Mouse (Mus musculus): ENCODE measurements around the gene Sigirr.

The Sigirr gene

DNA sequence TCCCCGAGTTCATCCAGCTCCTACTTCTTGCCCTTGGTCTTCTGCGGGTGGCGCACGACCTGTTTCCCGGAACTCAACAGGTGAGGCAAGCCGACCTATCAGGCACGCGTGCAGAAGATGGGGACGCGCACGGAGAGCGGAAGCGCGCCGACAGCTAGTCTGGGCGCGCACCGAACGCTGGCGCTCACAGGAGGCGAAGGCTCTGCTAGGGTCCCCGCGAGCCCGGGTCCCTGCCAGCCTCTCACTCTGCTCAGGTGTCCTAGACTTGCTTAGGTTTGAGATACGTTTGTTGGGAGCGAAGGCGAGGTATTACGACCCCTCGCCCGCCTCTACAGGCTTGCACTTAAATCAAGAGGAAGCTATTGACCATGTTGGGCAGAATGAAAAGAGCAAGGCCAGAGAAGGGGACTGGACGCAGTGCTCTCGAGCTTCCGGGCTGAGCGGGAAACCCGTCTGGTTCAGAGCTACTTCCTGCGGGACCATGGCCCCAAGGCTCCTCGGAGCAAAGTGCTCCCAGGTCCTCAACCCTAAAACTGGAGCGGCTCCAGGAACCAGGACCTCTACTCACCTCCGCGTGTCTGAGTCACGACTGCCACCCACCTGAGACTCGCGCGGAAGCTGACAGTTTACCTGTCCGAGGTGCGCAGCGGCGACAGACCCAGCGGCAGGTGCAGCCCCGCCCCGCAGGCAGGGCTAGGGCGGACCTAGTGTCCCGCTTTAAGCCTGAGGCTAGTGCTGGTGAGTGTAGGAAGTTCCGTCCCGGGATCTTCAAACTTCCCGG, at the start of gene Sigirr:
Sigirr (minus strand) TSS at position 662 of the 781 bp plus-strand sequence.
- DNase-seq (ENCODE audit: low read depth) = peak; percentile 78

DNA sequence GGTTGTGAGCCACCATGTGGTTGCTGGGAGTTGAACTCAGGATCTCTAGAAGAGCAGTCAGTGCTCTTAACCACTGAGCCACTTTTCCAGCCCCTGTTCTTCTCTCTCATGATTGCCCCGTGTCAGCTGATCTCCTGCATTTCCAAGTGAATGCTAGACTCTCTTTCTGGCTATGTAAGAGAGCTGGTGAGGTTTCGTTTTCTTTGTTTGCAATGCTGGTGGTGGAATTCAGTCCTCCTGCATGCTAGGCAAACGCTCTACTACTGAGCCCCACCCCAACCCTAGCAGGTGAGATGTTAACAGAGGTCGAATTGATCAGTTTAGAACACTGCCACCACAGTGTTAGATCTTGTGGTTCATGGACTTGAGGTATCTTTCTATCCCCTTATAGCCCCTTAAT, 48.3 kb upstream of the Sigirr start:
- DNase-seq (ENCODE audit: low read depth) = no peak

DNA sequence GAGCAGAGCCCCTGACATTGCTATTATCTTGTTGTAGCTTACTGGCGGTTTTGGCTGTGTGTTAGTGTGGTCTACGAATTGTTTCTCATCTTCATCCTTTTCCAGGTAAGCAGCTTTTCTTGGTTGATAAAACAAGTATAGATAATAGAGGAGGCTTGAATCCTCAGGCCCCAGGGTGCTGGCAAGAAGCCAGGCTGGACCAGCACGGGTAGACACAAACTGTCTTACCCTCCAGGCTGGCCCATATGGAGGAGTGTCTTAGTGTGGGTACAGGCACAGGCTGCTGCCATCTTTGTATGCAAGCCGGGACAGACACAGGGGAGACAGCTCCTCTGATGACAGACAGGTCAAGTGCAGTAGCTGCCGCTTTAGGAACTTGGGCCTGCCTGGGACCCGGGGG, 46.7 kb upstream of the Sigirr start:
- no peak for DNase-seq (ENCODE audit: low read depth)

- no peak for DNase-seq (ENCODE audit: low read depth)
These were observed 45.7 kb upstream of the Sigirr start for GRCm38 (mm10) chr7:141146043-141146595.

- no peak for DNase-seq (ENCODE audit: low read depth)
These were observed 45.0 kb upstream of the Sigirr start for GRCm38 (mm10) chr7:141145403-141145802.

- DNase-seq (ENCODE audit: low read depth) = no peak
These were observed 44.3 kb upstream of the Sigirr start for GRCm38 (mm10) chr7:141144650-141145049.

GRCm38 (mm10) chr7:141143861-141144260, 43.5 kb upstream of the Sigirr start:
- DNase-seq (ENCODE audit: low read depth) = no peak

- DNase-seq (ENCODE audit: low read depth) = peak; percentile 66
These were observed 42.7 kb upstream of the Sigirr start for GRCm38 (mm10) chr7:141143112-141143511.

- DNase-seq (ENCODE audit: low read depth) = no peak
These were observed 41.0 kb upstream of the Sigirr start for GRCm38 (mm10) chr7:141141326-141141725.

- peak; percentile 16 for DNase-seq (ENCODE audit: low read depth)
These were observed 31.8 kb upstream of the Sigirr start for GRCm38 (mm10) chr7:141131904-141132755.

GRCm38 (mm10) chr7:141131024-141131820, 30.9 kb upstream of the Sigirr start:
- DNase-seq (ENCODE audit: low read depth) = peak; percentile 89

DNA sequence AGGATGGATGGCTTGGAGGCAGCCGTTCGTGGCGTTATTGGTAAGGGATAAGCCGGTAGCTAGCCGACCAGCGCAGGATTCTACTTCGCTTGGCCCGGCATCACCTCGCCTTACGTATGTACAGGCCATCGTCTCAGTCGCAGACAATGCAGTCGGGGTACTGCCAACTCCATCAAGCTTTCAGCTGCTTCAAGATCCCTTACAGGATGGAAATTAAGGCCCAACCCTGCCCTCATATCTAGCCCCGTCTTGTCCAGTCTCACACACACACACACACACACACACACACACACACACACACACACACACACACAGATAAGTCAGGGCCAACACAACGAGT, 23.1 kb upstream of the Sigirr start:
- DNase-seq (ENCODE audit: low read depth) = no peak

- peak; percentile 95 for DNase-seq (ENCODE audit: low read depth)
These were observed 22.5 kb upstream of the Sigirr start for GRCm38 (mm10) chr7:141122689-141123516.

DNA sequence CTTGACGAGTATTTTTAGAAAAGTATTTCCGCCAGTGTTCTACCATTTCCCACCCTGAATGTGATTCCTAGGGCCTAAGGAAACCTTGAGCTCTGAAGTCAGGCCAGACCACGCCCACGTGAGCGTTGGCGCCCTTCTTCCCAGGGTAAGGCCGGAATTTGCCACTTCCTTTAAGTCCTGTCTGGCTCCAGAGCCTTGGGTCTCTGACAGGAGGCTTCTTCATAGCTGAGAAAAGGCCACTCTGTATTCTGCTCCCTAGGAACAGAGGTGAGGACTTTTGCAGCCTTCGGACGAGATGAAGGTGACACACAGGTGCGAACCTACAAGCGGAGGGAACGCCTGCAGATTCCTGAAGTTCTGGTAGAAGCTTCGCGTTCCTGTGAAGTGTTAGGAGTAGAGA, 21.9 kb upstream of the Sigirr start, which contains the start of gene Ptdss2:
Ptdss2 (plus strand) TSS at position 138 of the 400 bp plus-strand sequence.
- DNase-seq (ENCODE audit: low read depth) = peak; percentile 28

DNA sequence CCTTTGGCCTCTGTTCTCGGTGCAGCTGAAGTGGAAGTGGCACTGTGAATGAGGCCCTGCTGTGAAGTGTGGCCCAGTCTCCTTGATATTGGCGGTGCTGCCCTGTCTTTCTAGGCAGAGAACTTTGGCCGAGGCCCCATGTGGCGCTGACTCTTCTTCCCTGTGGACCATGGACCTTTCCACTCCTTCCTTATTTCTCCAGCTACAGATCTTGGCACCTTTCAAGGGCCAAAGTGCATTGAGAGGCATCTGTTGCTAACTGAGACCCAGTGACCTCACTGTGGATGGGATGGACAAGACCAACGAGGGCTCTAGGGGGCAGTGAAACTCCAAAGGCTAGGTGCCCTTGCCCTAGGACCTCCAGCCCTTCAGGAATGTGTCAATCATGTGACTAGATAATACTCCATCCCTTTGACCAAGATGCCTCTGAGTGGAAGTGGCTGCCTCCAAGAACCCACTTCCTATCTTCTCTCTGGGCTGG, 20.7 kb upstream of the Sigirr start:
- DNase-seq (ENCODE audit: low read depth) = no peak

GRCm38 (mm10) chr7:141120605-141121004, 20.2 kb upstream of the Sigirr start:
- DNase-seq (ENCODE audit: low read depth) = no peak

DNA sequence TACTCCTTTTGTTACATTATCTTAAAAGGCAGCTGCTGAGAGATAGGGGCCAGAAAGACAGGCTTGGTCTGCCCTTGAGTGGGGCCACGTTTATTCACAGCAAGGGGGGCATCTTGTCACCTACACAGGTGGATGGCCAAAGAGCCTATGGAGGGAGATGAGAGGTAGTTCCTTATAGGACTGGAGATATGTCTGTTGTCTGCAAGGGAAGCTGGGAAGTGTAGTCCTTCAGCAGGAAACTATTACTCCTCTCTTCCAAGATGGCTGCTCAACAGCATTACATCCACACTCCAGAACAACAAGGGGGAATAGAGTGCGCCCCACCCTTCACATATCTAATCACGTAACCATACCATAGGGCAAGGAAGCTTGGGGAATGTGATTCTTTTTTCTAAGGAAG, 19.1 kb upstream of the Sigirr start:
- no peak for DNase-seq (ENCODE audit: low read depth)

DNA sequence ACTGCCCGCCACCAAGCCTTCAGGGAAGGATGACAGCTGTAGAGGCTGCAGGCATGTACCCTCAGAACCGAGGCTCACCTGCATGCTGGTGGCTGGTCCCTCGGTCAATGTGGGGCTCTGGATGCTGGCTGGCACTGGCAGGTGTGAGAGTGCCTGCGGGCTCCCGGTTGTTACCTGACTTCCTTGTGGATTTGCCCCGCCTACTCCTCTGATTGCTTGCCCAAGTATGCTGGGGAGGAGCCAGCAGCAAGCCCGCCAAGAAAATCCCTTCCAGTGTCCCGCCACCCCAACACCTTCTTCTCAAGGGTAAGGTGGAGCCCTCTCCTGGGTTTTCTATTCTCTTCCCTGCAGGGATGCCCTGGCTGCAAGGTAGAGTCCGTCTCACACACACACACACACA, 17.3 kb upstream of the Sigirr start, which contains the start of gene Ano9:
Ano9 (minus strand) TSS at position 171 of the 400 bp plus-strand sequence.
- no peak for DNase-seq (ENCODE audit: low read depth)

DNA sequence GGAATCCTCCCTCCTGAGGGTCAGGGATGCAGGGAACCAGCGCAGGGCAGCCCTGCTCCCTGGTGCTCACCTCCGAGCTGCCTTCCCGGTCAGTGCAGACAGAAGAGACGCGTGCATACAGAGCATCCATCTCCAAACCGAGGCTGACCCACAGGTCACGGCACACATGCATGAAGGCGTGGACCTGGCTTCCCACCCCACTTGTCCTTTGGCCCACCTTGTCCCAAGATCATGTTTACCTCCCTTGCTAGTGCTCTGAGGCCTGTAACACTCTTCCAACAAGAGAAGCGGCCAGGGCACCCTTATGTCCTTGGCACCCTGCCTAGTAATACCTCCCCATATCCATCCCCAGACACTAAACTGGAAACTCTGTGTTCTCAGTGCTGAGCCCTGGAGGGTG, 15.5 kb upstream of the Sigirr start:
- DNase-seq (ENCODE audit: low read depth) = no peak

DNA sequence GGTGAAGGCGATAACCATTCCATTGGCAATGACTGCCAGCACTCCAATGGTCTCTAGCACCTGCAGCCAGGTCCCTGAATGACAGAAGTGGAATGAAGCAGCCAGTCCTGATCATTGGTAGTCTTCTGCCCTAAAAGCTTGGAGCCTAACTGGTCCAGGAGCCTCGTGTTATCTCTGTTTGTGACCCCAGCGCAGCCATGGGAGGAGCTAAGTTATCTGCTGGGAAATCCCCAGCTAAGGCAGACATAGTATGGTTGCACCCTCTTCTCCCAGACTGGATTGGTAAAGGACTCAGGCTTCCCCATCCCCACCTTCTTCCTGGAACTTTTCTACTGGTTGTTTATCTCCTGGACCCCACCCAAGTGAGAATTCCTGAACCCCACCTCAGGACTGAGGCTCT, 2.8 kb upstream of the Sigirr start:
- no peak for DNase-seq (ENCODE audit: low read depth)

DNA sequence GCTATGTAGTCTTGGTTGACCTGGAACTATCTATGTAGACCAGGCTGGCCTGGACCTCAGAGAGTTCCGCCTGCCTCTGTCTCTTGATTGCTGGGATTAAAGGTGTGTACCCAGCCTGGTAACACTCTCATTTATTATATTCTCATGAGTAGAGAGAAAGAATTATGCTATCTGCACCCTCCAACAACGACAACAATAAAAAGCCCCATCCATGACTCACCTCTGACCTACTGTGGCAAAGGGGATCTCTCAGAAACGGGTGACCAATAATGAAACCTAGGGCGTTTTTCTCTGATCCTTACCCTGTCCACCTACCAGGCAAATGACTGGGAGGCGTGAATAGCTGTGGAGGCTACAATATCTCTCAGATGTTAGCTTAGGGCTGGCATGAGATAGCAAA, 3.2 kb downstream of the Sigirr start:
- no peak for DNase-seq (ENCODE audit: low read depth)
